Mouse (Mus musculus) midbrain, embryonic 12.5 days (tissue): ENCODE data around the gene Agbl5. TPM values are rescaled to one million over a fixed set of nuclear protein-coding genes. Genes with fewer than 3 reads are reported as not detected.

Experiments
- ATAC-seq: fragments of 200-750 bp; cut with Nextera tagmentation; 2 replicates; pipeline ENCODE4 v1.8.0; 2017; ENCODE audit warnings: low read depth, moderate TSS enrichment, moderate library complexity; ENCODE audit not compliant: low FRiP score
- H3K27ac ChIP-seq: fragments of 300-500 bp; sonication (generic); replicated peaks from 2 replicates; pipeline ENCODE4 v1.5.1; 2016; ENCODE audit warnings: mild to moderate bottlenecking
- H3K27me3 ChIP-seq: fragments of 300-500 bp; sonication (generic); 2 replicates; pipeline ENCODE4 v1.6.1; 2016; ENCODE audit warnings: mild to moderate bottlenecking
- H3K36me3 ChIP-seq: fragments of 300-500 bp; sonication (generic); 2 replicates; pipeline ENCODE4 v1.6.1; 2016
- H3K4me1 ChIP-seq: fragments of 300-500 bp; sonication (generic); 2 replicates; pipeline ENCODE4 v1.6.1; 2016
- H3K4me2 ChIP-seq: fragments of 300-500 bp; sonication (generic); replicated peaks from 2 replicates; pipeline ENCODE4 v1.6.1; 2016; ENCODE audit warnings: mild to moderate bottlenecking, moderate library complexity
- H3K4me3 ChIP-seq: fragments of 300-500 bp; sonication (generic); 2 replicates; pipeline ENCODE4 v1.5.1; 2016; ENCODE audit warnings: mild to moderate bottlenecking
- H3K9ac ChIP-seq: fragments of 300-500 bp; sonication (generic); replicated peaks from 2 replicates; pipeline ENCODE4 v1.6.1; 2016; ENCODE audit warnings: mild to moderate bottlenecking, moderate library complexity
- H3K9me3 ChIP-seq: fragments of 300-500 bp; sonication (generic); 2 replicates; pipeline ENCODE4 v1.6.1; 2016; ENCODE audit warnings: mild to moderate bottlenecking
- WGBS: fragments of 180-500 bp; shearing (Covaris S2); methylation state at CpG from one replicate; pipeline ENCODE4 v1.1.7; 2016; 5-methylcytosine and 5-hydroxymethylcytosine counted together
- polyA plus RNA-seq: library from polyadenylated mRNA; unstranded; fragments of >200 nt; fragmentation: Nextera tagmentation; extraction: Ambion mirVana; gene quantifications from 2 replicates; pipeline ENCODE4 v1.2.1, GENCODE M21; 2016

Agbl5 gene
- polyA plus RNA-seq = 30.6 and 32.1 TPM in 2 replicates

GRCm38 (mm10) chr5:30888337-30889087 is at the start of gene Agbl5:
Gene Agbl5 (plus strand): TSS chr5:30888694.
- H3K27me3 ChIP-seq = no peaks in the 10 kb centered on the region
- peak within 1 kb of the TSS; percentile 96 for H3K27ac ChIP-seq
- H3K36me3 ChIP-seq = peaks cover 31% of the 10 kb centered on the region
- H3K9me3 ChIP-seq = no peaks in the 10 kb centered on the region
- peak within 1 kb of the TSS; percentile 78 for H3K4me3 ChIP-seq
- H3K4me1 ChIP-seq = peaks cover 17% of the 10 kb centered on the region
- ATAC-seq = peak; percentile 91
- H3K4me2 ChIP-seq = peak within 1 kb of the TSS; percentile 67
- under 1% methylated on average over 41 of the region's 42 CpGs for WGBS
- peak within 1 kb of the TSS; percentile 92 for H3K9ac ChIP-seq

GRCm38 (mm10) chr5:30839731-30840130 is 48.8 kb upstream of the Agbl5 start:
- Histone ChIP-seq H3K9me3 (0 out of 2 replicates have a peak, but pooled peaks cover 3% of the 10 kb centered on the region), H3K27me3 (no peaks in the 10 kb centered on the region), H3K36me3 (peaks cover 18% of the 10 kb centered on the region), H3K27ac (no peak overlapping the region), H3K4me1 (no peaks in the 10 kb centered on the region), H3K4me3 (no peak overlapping the region), H3K4me2 (no peak overlapping the region), H3K9ac (no peak overlapping the region)
- ATAC-seq = no peak
- WGBS = 97% methylated on average over 2 of the region's 2 CpGs

- H3K36me3 ChIP-seq = peaks cover 9% of the 10 kb centered on the region
- no peak overlapping the region for H3K9ac ChIP-seq
- no peak for ATAC-seq
- no peak overlapping the region for H3K27ac ChIP-seq
- H3K9me3 ChIP-seq = no peaks in the 10 kb centered on the region
- no peaks in the 10 kb centered on the region for H3K27me3 ChIP-seq
- WGBS = 67% methylated on average over 3 of the region's 3 CpGs
- no peaks in the 10 kb centered on the region for H3K4me1 ChIP-seq
- H3K4me3 ChIP-seq = no peak overlapping the region
- H3K4me2 ChIP-seq = no peak overlapping the region
Measured at GRCm38 (mm10) chr5:30841896-30842295, 46.6 kb upstream of the Agbl5 start.

- Histone ChIP-seq H3K4me3 (no peak overlapping the region), H3K4me2 (no peak overlapping the region), H3K9me3 (no peaks in the 10 kb centered on the region), H3K27me3 (no peaks in the 10 kb centered on the region), H3K9ac (no peak overlapping the region), H3K4me1 (0 out of 2 replicates have a peak, but pooled peaks cover 8% of the 10 kb centered on the region), H3K36me3 (no peaks in the 10 kb centered on the region), H3K27ac (no peak overlapping the region)
- ATAC-seq = no peak
- 73% methylated on average over 6 of the region's 6 CpGs for WGBS
Measured at GRCm38 (mm10) chr5:30849891-30850555, 38.5 kb upstream of the Agbl5 start.

GRCm38 (mm10) chr5:30850556-30850925 is 38.0 kb upstream of the Agbl5 start:
- no peak for ATAC-seq
- no peak overlapping the region for H3K9ac ChIP-seq
- 70% methylated on average over 2 of the region's 2 CpGs for WGBS
- H3K4me2 ChIP-seq = no peak overlapping the region
- no peaks in the 10 kb centered on the region for H3K9me3 ChIP-seq
- H3K27me3 ChIP-seq = no peaks in the 10 kb centered on the region
- no peaks in the 10 kb centered on the region for H3K36me3 ChIP-seq
- no peak overlapping the region for H3K27ac ChIP-seq
- no peak overlapping the region for H3K4me3 ChIP-seq
- H3K4me1 ChIP-seq = 0 out of 2 replicates have a peak, but pooled peaks cover 8% of the 10 kb centered on the region

- ATAC-seq = no peak
- Histone ChIP-seq H3K36me3 (no peaks in the 10 kb centered on the region), H3K4me3 (no peak overlapping the region), H3K4me2 (no peak overlapping the region), H3K9ac (no peak overlapping the region), H3K27ac (no peak overlapping the region), H3K4me1 (0 out of 2 replicates have a peak, but pooled peaks cover 8% of the 10 kb centered on the region), H3K9me3 (no peaks in the 10 kb centered on the region), H3K27me3 (no peaks in the 10 kb centered on the region)
- WGBS = 84% methylated on average over 4 of the region's 4 CpGs
Measured at GRCm38 (mm10) chr5:30853522-30853921, 35.0 kb upstream of the Agbl5 start.

- H3K4me2 ChIP-seq = no peak overlapping the region
- no peaks in the 10 kb centered on the region for H3K27me3 ChIP-seq
- H3K4me1 ChIP-seq = 0 out of 2 replicates have a peak, but pooled peaks cover under 1% of the 10 kb centered on the region
- no peak for ATAC-seq
- H3K9ac ChIP-seq = no peak overlapping the region
- H3K9me3 ChIP-seq = no peaks in the 10 kb centered on the region
- H3K36me3 ChIP-seq = no peaks in the 10 kb centered on the region
- H3K4me3 ChIP-seq = no peak overlapping the region
- no peak overlapping the region for H3K27ac ChIP-seq
- 57% methylated on average over 3 of the region's 3 CpGs for WGBS
Measured at GRCm38 (mm10) chr5:30855674-30856073, 32.8 kb upstream of the Agbl5 start.

- Histone ChIP-seq H3K36me3 (no peaks in the 10 kb centered on the region), H3K4me3 (no peak overlapping the region), H3K9me3 (no peaks in the 10 kb centered on the region), H3K27ac (no peak overlapping the region), H3K4me2 (no peak overlapping the region), H3K4me1 (no peaks in the 10 kb centered on the region), H3K27me3 (no peaks in the 10 kb centered on the region), H3K9ac (no peak overlapping the region)
- 76% methylated on average over 2 of the region's 2 CpGs for WGBS
- no peak for ATAC-seq
Measured at GRCm38 (mm10) chr5:30856124-30856523, 32.4 kb upstream of the Agbl5 start.

GRCm38 (mm10) chr5:30863852-30864251 is 24.6 kb upstream of the Agbl5 start:
- H3K27ac ChIP-seq = no peak overlapping the region
- H3K4me3 ChIP-seq = no peak overlapping the region
- no peak for ATAC-seq
- H3K27me3 ChIP-seq = no peaks in the 10 kb centered on the region
- peaks cover 49% of the 10 kb centered on the region for H3K36me3 ChIP-seq
- H3K4me2 ChIP-seq = no peak overlapping the region
- 44% methylated on average over 4 of the region's 4 CpGs for WGBS
- peaks cover under 1% of the 10 kb centered on the region for H3K4me1 ChIP-seq
- H3K9me3 ChIP-seq = no peaks in the 10 kb centered on the region
- H3K9ac ChIP-seq = no peak overlapping the region

- Histone ChIP-seq H3K4me3 (no peak overlapping the region), H3K27me3 (no peaks in the 10 kb centered on the region), H3K27ac (no peak overlapping the region), H3K36me3 (peaks cover 49% of the 10 kb centered on the region), H3K4me2 (no peak overlapping the region), H3K4me1 (peaks cover 4% of the 10 kb centered on the region), H3K9me3 (no peaks in the 10 kb centered on the region), H3K9ac (no peak overlapping the region)
- WGBS = 50% methylated on average over 15 of the region's 15 CpGs
- ATAC-seq = no peak
Measured at GRCm38 (mm10) chr5:30864322-30864721, 24.2 kb upstream of the Agbl5 start.

- H3K36me3 ChIP-seq = peaks cover 61% of the 10 kb centered on the region
Measured at GRCm38 (mm10) chr5:30866871-30867270, 21.6 kb upstream of the Agbl5 start.

GRCm38 (mm10) chr5:30867712-30868111 is 20.8 kb upstream of the Agbl5 start, which contains the start of gene Tmem214:
Gene Tmem214 (plus strand): TSS chr5:30868012.
- no peak for ATAC-seq
- Histone ChIP-seq H3K4me1 (peaks cover 13% of the 10 kb centered on the region), H3K4me2 (peak within 1 kb of the TSS; percentile 88; the same call in 1 of the 2 replicates), H3K27ac (0 out of 2 replicates have a peak within 1 kb of the TSS, but pooled peaks have one; percentile 58), H3K4me3 (no peak within 1 kb of the TSS), H3K27me3 (no peaks in the 10 kb centered on the region), H3K36me3 (peaks cover 65% of the 10 kb centered on the region), H3K9me3 (no peaks in the 10 kb centered on the region), H3K9ac (peak within 1 kb of the TSS; percentile 88; the same call in 1 of the 2 replicates)
- WGBS = 98% methylated on average over 3 of the region's 3 CpGs

More at GRCm38 (mm10) chr5:30866871-30867270, 21.6 kb upstream of the Agbl5 start:
- H3K27me3 ChIP-seq = no peaks in the 10 kb centered on the region
- no peak overlapping the region for H3K27ac ChIP-seq
- no peaks in the 10 kb centered on the region for H3K9me3 ChIP-seq
- no peak overlapping the region for H3K4me3 ChIP-seq
- no peak for ATAC-seq
- WGBS = 90% methylated on average over 3 of the region's 3 CpGs
- no peak overlapping the region for H3K4me2 ChIP-seq
- no peak overlapping the region for H3K9ac ChIP-seq
- peaks cover 13% of the 10 kb centered on the region for H3K4me1 ChIP-seq
